Mouse (Mus musculus) activated CD4-positive, CD25-positive, alpha-beta regulatory T cell, adult 4 months (primary cell): ENCODE measurements around the gene Slc20a1. TPM values are rescaled to one million over a fixed set of nuclear protein-coding genes. Genes with fewer than 3 reads are reported as not detected.

Experiments
- ATAC-seq: one replicate; pipeline ENCODE4 v1.8.0; 2017
- polyA plus RNA-seq, 2 experiments: library from polyadenylated mRNA; unstranded; fragments of 100-300 nt; shearing (Covaris generic); gene quantifications; one replicate each; pipeline ENCODE4 v1.2.1; 2017

Slc20a1 gene
- polyA plus RNA-seq, 2 experiments from 2014 or later = 68.0 to 74.3 TPM

DNA sequence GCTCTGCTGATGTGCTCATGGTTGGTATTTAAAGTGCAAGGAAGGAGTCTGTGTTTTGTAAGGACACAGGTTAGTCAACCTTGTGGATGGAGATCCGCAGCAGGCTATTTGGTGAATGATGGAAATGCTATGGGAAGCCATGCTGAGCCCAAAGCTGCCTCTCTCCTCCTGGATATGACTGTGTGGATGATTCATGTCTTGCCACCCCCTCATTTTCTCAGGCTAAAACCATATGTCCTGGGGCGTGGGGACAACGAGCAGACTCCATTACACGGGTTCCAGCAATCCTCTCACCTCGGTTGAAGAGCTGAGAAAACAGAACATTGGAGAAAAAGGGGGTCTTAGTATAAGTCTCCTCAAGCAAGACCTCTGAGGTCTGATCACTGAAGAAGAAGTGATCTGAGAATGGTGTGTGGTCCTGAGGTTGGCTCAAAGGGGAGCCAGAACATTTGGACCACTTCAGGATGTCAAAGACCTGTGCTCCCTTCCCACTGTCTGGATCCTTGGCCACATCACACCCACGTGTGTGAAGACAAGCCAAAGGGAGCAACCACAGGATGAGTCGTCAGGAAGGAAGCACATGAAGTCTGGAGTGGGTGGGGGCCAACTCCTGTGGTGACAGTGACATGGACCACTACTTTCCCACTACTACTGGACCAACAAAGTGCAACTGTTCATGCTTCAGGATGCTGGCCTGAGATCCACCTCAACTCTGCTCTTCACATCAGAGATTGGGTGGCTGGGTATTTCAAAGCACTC is 6.0 kb upstream of the Slc20a1 start:
- no peak for ATAC-seq

DNA sequence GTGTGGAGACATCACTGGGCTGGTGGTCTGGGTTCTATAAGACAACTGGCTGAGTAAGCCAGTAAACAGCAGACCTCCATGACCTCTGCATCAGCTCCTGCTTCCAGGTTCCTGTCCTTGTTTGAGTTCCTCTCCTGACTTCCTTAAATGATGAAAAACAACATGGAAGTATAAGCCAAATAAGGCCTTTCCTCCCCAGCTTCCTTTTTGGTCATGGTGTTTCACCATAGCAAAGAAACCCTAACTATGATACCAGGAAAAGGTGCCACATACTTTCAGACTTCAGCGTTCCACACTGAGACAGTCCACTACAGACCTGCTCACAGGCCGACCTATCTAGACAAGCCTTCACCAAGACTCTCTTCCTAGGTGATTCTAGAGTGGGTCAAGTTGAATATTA is 2.2 kb upstream of the Slc20a1 start:
- ATAC-seq = no peak

DNA sequence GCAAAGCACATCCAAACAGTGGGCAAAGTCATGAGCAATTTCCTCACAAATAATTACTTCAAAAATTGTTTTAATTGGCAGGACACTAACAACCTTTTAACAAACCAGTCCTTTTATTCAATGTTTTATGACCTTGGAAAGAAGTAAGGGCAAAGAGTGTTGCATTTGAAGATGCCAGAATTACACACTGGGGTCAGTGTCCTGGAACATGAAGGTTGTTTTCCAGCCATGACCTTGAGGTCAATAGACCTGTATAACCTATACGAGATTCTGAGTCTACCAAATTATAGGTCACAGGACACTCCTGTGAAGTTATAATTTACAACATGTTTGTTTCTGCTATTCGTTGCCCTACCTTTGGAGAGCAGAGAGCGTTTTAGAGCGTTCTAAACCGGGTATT is 1.4 kb upstream of the Slc20a1 start:
- ATAC-seq = no peak

DNA sequence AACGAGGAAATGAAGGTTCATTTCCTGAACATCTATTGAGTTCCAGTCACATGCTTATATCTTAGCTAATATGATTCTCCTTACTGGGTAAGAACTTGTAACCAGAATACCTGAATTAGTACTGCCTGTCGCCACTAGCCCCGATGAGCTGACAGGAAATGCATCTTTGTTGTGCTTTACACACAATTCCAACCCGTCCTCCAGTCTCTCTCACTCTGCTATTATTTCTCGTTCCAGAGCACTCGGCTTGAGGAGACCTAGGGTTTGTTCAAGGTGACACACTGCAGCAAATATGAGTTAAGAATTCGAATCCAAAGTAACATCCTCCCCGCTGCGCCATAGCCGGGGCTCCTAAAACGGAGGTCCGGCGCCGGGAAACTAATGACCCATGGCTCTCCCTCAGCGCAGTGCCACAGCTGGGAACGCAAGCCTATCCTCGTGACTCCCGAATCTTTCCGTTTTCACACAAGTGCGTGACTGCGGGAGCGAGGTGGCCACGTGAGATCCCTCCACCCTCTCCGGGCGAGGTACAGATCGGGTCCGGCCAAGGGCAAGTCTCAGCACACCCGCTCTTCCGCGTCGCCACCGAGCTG is 625 bp upstream of the Slc20a1 start:
- ATAC-seq = peak; percentile 17

DNA sequence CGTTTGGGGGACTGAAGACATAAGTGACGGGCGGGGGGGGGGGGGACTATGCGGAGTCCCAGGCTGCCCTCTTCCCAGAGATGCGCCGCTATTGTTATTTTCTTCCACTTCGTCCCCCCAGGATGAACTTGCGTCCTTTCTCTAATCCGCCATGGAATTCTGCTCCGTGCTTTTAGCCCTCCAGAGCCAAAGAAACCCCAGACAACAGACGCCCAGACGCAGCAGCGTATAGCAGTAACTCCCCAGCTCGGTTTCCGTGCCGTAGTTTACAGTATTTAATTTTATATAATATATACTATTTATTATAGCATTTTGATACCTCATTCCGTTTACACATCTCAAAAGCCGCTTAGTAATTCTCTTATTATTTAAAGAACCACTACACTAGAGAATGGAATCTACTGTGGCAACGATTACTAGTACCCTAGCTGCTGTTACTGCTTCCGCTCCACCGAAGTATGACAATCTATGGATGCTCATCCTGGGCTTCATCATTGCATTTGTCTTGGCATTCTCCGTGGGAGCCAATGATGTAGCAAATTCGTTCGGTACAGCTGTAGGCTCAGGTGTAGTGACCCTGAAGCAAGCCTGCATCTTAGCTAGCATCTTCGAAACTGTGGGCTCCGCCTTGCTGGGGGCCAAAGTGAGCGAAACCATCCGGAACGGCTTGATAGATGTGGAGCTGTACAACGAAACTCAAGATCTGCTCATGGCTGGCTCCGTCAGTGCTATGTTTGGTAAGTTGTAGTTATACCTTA is 943 bp downstream of the Slc20a1 start:
- ATAC-seq = no peak

DNA sequence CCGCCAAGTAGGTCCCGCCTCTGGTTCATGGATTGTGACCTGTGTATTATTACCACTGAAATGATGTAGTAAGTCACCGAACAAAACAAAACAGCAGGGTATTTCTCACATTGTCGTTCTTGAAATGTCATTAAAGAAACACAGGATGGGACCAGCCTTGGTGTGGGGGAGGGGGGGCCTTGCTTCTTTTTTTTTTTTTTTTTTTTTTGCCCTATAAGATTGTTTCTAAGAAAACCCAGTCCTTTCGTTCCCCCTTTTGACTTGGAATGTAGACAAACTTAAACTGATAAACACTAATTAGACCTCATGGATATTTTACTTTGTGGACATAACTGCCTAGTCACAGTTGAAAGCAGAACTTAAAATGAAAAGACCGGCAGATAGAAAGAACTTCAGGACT is 6.4 kb downstream of the Slc20a1 start:
- no peak for ATAC-seq

DNA sequence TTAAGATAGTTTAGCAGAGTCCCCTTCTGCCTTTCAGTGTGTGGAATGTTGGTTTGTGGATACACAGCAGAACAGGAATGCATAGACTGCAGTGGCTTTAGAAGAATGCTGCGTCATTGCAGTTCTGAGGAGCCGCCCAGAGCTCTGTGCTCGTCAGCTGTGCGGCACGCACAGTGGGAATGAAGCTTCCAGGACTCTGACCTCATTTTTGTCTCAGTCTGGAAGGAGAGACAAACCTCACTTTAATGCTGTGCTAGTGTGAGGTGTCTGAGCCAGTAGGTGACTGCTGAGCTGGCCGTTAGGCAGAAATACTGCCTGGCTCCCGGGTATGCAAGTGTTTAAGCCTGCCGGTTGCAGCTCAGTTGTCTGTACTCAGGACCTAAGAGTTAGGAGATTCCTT is 8.3 kb downstream of the Slc20a1 start:
- ATAC-seq = no peak

DNA sequence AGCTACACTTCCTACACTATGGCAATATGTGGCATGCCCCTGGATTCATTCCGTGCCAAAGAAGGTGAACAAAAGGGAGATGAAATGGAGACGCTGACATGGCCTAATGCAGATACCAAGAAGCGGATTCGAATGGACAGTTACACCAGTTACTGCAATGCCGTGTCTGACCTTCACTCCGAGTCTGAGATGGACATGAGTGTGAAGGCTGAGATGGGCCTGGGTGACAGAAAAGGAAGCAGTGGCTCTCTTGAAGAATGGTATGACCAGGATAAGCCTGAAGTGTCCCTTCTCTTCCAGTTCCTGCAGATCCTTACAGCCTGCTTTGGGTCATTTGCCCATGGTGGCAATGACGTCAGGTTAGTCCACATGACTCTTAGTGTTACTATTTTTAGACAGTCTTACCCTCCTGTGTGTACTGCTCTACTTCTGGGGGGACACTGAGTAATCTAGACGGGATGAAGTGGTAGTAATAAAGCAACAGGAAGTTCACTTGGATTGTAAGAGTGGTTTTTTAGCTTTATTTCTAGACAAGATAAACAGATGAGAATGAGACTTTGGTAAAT is 9.7 kb downstream of the Slc20a1 start:
- no peak for ATAC-seq

DNA sequence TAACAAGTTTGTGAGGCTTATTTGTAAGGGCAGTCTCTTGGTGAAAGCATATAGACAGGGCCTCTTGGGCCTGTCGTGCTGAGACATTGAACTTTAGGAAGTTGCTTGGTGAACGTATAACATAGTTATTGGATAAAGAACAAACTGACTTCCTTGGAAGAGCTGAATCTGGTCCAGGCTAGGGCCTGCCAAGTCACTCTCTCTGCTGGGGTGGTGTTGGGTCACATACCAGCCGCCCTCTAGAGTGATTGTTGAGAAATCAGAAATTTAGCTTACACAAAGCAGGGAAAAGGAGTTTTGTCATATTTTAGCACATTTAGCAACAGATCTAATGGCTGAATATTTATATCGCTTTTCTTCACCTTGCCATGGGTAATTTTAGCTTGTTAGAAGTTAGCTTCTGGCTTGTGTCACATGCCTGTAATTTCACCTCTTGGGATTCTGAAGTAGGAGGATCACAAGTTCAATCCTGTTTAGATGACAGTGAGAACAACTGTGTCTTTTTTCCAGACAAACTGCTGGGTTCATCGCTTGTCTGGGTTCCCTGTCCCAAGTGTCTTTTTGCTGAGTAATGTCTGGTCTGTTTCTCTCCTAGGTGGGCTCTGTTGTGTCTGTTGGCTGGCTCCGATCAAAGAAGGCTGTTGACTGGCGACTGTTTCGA is 11.7 kb downstream of the Slc20a1 start:
- ATAC-seq = no peak

DNA sequence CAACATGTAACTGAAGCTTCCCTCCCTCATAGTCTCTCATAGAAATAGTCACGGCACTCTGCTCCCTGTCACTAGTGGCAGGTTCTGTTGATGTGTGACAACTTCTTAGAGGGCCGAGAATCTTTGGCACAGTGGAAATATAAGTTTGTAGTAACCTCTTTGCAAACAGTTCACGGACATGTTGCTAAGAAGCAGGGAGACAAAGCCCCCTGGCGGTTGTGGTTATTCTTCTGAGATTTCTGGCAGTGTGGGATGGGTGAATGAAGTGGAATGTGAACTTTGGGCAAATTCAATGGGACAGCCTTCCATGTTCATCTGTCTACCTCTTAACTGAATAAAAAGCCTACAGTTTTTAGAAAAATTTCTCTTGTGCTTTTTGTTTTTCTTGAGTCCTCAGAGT is 12.7 kb downstream of the Slc20a1 start:
- ATAC-seq = no peak

DNA sequence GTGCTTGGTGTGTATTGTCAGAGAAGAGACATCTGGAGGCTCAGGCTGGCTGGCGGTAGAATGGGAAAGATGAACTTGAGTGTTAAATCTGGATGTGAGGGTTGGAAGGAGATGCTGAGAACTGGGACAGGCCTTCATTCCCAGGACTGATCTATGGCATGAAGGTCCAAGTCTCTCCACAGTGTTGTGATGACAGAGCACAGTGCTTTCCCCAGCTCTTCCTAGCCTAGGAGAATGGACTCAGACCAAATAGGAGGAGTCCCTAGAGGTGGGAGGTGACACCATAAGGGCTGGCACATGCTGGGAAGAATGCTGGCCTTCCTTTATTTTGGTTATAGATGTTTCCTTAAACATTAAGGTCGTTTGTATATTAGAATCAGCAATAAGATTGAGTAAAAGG is 13.4 kb downstream of the Slc20a1 start:
- no peak for ATAC-seq

DNA sequence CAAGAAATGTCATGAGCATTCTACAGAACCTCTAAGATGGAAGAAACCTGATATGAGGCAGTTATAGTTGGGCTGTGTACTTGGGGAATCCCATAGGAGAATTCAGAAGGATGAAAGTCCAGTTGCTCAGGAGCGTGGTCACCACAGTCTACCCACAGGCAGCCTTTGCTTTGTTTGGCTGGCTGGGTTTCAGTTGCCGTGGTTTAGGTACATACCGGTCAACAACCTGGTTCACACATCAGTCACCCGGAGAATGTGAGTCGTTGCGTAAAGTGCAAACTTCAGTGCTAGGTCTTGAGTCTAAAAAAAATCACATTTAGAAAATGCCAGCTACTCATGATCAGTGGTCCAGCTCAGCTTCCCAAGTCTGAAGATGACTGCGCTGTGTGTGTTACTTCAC is 14.0 kb downstream of the Slc20a1 start:
- ATAC-seq = no peak

DNA sequence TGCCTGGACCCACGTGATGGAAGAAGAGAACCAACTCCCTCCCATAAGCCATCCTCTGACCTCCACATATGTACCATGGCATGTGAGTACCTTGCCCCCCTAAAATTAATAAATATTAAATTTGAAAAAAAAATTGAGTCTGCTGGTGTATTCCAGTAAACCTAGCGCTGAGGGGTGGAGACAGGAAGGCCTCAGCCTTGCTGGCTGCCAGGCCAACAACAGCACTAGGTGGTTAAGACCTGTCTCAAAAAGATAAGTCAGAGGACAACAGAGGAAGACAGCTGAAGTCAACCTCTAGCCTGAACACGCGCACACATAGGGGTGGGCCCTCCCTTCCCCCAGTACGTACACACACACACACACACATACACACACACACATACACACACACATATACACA is 16.2 kb downstream of the Slc20a1 start:
- no peak for ATAC-seq

DNA sequence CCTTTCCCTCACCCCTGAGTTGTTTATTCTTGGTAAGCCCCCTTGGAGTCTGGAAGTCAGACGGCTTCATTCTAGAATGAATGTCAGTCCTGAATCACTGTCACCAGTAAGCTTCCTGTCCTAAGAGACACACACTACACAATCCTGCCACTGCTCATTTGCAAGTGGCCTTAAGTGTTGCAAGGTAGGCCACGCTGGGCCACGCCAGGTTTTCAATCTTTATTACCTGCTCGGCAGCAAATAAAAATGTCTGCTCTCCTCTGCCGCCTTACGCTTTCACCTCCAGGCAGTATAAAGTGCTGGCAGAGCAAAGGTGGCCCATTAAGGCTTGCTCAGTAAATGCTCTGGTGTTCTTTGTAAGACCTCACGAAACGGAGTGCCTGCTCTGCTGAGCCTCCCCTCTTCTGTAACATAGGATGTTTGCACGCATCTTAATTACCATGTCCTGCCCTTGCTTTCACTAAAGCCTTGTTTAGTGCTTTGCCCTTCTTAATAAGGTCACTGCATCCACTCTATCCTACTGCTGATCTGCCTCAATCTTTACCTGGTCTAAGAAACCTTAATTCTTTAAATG is 19.1 kb downstream of the Slc20a1 start:
- ATAC-seq = no peak

DNA sequence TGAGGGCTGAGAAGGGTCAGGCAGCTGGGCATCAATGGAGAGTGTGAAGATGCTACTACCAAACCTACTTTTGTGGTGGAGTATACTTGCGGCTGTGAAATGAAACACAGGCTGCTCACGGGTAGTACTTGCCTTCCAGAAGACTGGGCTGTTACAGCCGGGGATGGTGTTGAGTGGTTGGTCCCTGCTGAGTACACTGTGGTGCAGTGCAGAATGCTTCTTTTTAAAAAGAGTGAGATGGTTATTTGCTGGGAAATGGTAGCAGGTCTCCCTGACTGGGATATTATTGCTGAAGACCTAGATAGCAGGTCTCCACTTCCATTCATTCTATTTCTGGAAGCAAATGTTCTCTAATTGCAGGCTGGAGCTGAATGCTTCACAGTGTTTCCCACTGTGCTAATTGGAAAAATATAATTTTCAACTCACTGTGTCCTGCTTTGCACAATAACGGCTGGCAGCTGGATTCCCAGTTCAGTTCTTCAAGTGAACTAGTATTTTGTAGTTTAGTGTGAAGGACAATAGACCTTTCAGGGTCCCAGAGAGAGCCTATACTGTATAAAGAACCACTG is 20.1 kb downstream of the Slc20a1 start:
- no peak for ATAC-seq

DNA sequence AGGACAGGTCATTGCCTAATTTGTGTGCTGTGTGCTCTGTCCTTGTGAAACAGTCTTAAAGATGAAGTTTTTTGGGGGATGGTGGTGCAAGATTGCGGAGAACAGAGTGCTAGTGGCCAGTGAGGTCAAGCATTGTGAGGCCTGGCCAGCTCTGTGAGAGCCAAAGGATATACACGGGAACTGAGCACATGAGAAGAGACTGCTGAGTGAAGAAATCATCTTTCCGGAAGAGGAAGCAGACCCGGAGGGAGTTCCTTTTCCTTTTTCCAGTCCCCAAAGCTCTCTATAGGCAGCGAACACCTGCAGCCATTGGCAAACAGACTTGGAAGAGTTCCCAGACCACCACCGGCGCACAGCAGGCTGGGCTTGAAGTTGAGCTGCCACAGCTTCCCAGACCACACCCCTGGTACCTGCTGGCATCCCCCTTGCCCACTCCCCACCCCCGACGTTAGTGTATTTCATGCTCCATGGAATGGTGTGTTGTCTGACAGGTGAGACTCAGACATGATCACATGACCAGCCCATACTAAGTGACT is 22.6 kb downstream of the Slc20a1 start:
- no peak for ATAC-seq

DNA sequence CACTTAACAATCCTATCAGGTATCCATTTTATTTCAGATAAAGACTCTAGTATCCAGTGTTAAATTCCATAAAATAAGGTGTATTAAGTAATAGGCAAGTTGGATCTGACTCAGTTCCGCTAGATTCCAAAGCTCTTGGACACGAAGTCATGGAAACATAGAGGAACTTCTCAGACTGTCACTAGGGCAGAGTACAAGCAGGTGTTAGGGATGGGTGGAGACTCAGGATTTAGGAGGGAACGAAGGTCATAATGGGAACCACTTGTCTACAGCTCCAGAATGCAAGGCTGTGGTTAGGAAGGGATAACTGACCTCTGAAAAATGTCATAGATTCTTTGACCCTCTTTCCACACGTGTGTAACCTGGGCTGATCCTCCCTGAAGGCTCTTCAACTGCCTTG is 25.6 kb downstream of the Slc20a1 start:
- no peak for ATAC-seq

DNA sequence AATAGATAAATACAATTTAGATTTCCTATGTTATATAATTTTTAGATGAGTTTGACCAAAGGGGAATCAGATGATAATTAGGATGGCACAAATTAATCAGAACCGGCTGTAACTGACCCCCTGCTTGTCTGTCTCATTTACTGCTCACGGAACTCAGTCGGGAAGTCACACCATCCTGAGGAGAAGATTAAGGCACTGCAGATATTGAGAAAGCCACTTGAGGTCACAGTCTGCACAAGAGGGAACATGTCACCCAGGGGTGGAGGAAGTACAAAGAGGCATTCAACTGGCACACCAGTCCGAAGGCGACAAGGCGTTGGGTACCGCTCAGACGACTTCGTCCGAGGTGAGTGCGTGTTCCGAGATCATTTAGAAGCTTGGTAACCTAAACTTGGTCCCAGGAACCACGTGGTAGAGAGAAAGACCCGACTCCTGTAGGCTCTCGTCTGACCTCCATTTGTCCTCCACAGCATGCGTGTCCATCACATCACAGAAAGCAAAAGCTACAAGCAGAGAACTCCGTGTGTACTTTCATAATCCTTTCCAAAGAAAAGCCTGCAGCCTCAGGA is 26.8 kb downstream of the Slc20a1 start:
- no peak for ATAC-seq

DNA sequence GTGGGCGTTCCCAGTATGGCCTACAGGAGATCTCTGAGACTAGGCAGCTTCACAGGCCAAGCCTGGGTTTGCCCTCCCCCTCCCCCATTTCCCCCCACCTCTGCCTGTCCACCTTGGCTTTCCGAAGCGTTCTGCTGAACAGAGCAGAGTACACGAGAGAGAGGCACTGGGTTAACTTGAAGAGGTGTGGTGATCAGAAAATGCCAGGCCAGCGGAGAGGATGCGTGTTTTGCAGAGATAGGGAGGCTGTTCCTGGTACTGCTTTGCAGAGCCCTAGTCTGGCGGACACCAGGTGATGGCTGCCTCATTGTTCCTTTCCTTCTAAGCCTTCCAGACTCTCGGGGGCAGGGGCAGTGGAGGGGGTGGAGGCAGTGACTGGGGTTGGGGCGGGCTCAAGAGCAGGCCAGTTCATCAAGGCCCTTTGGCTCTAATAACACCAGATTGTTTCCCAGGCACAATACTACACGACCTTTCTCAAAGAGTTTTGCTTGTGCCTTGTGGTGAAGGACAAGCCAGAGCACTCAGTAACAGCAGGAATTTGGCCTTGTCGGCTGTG is 27.8 kb downstream of the Slc20a1 start:
- ATAC-seq = no peak

DNA sequence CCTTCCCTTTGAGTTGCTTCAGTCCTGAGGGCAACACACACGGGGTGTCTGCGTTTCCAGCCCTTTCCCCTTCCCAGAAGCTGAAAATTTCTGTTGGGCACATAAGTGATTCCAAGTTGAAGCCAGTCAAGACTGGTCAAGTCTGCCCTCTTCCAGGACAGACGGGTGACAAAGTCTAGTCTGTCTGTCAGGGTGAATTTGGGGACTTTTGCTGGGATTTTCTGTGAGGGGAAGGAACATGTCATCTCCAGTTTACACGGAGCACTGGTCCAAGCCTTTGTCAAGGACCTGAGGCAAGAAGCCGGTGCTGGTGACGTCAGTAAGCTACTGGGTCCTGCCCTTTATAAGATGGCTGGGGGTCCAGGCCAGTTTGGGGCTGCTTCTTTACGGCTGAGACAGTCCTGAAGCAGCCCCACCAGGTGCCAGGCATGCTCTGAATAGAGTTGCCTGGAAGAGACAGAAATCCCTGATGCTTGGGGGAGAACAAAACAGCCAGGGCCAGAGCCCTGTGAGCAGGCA is 28.5 kb downstream of the Slc20a1 start:
- ATAC-seq = no peak

DNA sequence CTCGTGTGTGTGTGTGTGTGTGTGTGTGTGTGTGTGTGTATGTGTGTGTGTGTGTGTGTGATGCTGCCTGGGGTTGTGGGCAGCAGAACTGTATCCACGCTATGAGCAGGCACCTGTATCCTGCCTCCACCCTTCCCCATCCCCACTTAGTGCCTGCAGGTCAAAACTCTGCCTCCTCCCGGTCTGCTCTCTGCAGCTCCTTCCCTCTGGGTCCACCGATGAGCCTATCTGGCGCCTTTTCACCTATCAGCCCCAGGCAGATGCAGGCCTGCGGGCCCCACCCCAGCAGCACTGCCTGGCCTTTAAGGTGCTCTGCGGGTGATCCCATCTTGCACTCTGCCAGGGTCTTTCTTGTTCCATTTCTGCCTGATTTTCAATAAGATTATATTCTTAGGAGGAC is 29.1 kb downstream of the Slc20a1 start:
- ATAC-seq = no peak
